Mouse (Mus musculus) hindbrain, embryonic 10.5 days (tissue): Measurements from ENCODE around the gene Glp2r. TPM values are rescaled to one million over a fixed set of nuclear protein-coding genes. Genes with fewer than 3 reads are reported as not detected.

Experiments used
- DNase-seq: peaks from one replicate; pipeline ENCODE4 v3.0.0-alpha.2; 2017; ENCODE audit warnings: low spot score
- H3K27ac ChIP-seq: fragments of 300-500 bp; sonication (generic); 2 replicates; pipeline ENCODE4 v1.5.1; 2016; ENCODE audit warnings: mild to moderate bottlenecking, moderate library complexity
- H3K27me3 ChIP-seq: fragments of 300-500 bp; sonication (generic); 2 replicates; pipeline ENCODE4 v1.6.1; 2016; ENCODE audit warnings: mild to moderate bottlenecking; ENCODE audit not compliant: poor library complexity, insufficient read depth, severe bottlenecking
- H3K36me3 ChIP-seq: fragments of 300-500 bp; sonication (generic); 2 replicates; pipeline ENCODE4 v1.6.1; 2016; ENCODE audit warnings: mild to moderate bottlenecking, moderate library complexity
- H3K4me1 ChIP-seq: fragments of 300-500 bp; sonication (generic); replicated peaks from 2 replicates; pipeline ENCODE4 v1.6.1; 2016; ENCODE audit warnings: mild to moderate bottlenecking
- H3K4me3 ChIP-seq: fragments of 300-500 bp; sonication (generic); 2 replicates; pipeline ENCODE4 v1.5.1; 2016; ENCODE audit warnings: mild to moderate bottlenecking, moderate library complexity
- H3K9me3 ChIP-seq: fragments of 300-500 bp; sonication (generic); 2 replicates; pipeline ENCODE4 v1.6.1; 2016; ENCODE audit warnings: mild to moderate bottlenecking, moderate library complexity
- WGBS: fragments of 180-500 bp; shearing (Covaris S2); methylation state at CpG from one replicate; pipeline ENCODE4 v1.1.7; 2016; 5-methylcytosine and 5-hydroxymethylcytosine counted together
- polyA plus RNA-seq: library from polyadenylated mRNA; unstranded; fragments of >200 nt; fragmentation: Nextera tagmentation; extraction: Ambion mirVana; gene quantifications from 2 replicates; pipeline ENCODE4 v1.2.1, GENCODE M21; 2016

The Glp2r gene
- polyA plus RNA-seq, 1 experiment from 2014 or later = not detected

GRCm38 (mm10) chr11:67667531-67668332 lies 103.2 kb downstream of the Glp2r start:
- H3K27me3 ChIP-seq = no peaks in the 10 kb centered on the region
- no peaks in the 10 kb centered on the region for H3K36me3 ChIP-seq
- WGBS = 85% methylated on average over 13 of the region's 13 CpGs
- H3K27ac ChIP-seq = no peak overlapping the region
- no peak for DNase-seq
- H3K4me1 ChIP-seq = no peaks in the 10 kb centered on the region
- no peak overlapping the region for H3K4me3 ChIP-seq
- no peaks in the 10 kb centered on the region for H3K9me3 ChIP-seq

GRCm38 (mm10) chr11:67666129-67666528 lies 104.8 kb downstream of the Glp2r start:
- Histone ChIP-seq H3K36me3 (no peaks in the 10 kb centered on the region), H3K4me1 (no peaks in the 10 kb centered on the region), H3K27ac (no peak overlapping the region), H3K9me3 (no peaks in the 10 kb centered on the region), H3K4me3 (no peak overlapping the region), H3K27me3 (no peaks in the 10 kb centered on the region)
- no peak for DNase-seq
- WGBS = 84% methylated on average over 5 of the region's 5 CpGs

- no peaks in the 10 kb centered on the region for H3K36me3 ChIP-seq
- H3K27me3 ChIP-seq = no peaks in the 10 kb centered on the region
- no peaks in the 10 kb centered on the region for H3K4me1 ChIP-seq
- whole genome bisulfite sequencing = 79% methylated on average over 6 of the region's 6 CpGs
- no peak overlapping the region for H3K4me3 ChIP-seq
- no peak for DNase-seq
- H3K9me3 ChIP-seq = no peaks in the 10 kb centered on the region
- no peak overlapping the region for H3K27ac ChIP-seq
Measured at GRCm38 (mm10) chr11:67664918-67665317, 106.0 kb downstream of the Glp2r start.

- no peaks in the 10 kb centered on the region for H3K27me3 ChIP-seq
- H3K27ac ChIP-seq = no peak overlapping the region
- no peaks in the 10 kb centered on the region for H3K36me3 ChIP-seq
- no peak for DNase-seq
- WGBS = 93% methylated on average over 3 of the region's 3 CpGs
- no peak overlapping the region for H3K4me3 ChIP-seq
- H3K4me1 ChIP-seq = no peaks in the 10 kb centered on the region
- H3K9me3 ChIP-seq = no peaks in the 10 kb centered on the region
Measured at GRCm38 (mm10) chr11:67664261-67664660, 106.7 kb downstream of the Glp2r start.

GRCm38 (mm10) chr11:67663437-67663836 lies 107.5 kb downstream of the Glp2r start:
- no peaks in the 10 kb centered on the region for H3K4me1 ChIP-seq
- no peak overlapping the region for H3K4me3 ChIP-seq
- no peaks in the 10 kb centered on the region for H3K9me3 ChIP-seq
- no peak overlapping the region for H3K27ac ChIP-seq
- no peak for DNase-seq
- no peaks in the 10 kb centered on the region for H3K36me3 ChIP-seq
- no peaks in the 10 kb centered on the region for H3K27me3 ChIP-seq
- WGBS = 94% methylated on average over 4 of the region's 4 CpGs

- WGBS = 89% methylated on average over 8 of the region's 8 CpGs
Measured at GRCm38 (mm10) chr11:67661465-67661864, 109.5 kb downstream of the Glp2r start.

GRCm38 (mm10) chr11:67657685-67658382 lies 113.1 kb downstream of the Glp2r start:
- Histone ChIP-seq H3K9me3 (no peaks in the 10 kb centered on the region), H3K27me3 (no peaks in the 10 kb centered on the region), H3K4me3 (no peak overlapping the region), H3K36me3 (no peaks in the 10 kb centered on the region), H3K4me1 (peaks cover 10% of the 10 kb centered on the region), H3K27ac (no peak overlapping the region)
- peak; percentile 61 for DNase-seq
- WGBS = 46% methylated on average over 11 of the region's 11 CpGs

More at GRCm38 (mm10) chr11:67661465-67661864, 109.5 kb downstream of the Glp2r start:
- H3K36me3 ChIP-seq = no peaks in the 10 kb centered on the region
- no peaks in the 10 kb centered on the region; the same call in 1 of the 2 replicates for H3K4me1 ChIP-seq
- DNase-seq = no peak
- H3K4me3 ChIP-seq = no peak overlapping the region
- H3K27ac ChIP-seq = no peak overlapping the region
- H3K9me3 ChIP-seq = no peaks in the 10 kb centered on the region
- H3K27me3 ChIP-seq = no peaks in the 10 kb centered on the region

GRCm38 (mm10) chr11:67656811-67657210 lies 114.1 kb downstream of the Glp2r start:
- Histone ChIP-seq H3K4me3 (no peak overlapping the region), H3K9me3 (no peaks in the 10 kb centered on the region), H3K4me1 (peaks cover 19% of the 10 kb centered on the region), H3K27ac (no peak overlapping the region), H3K27me3 (no peaks in the 10 kb centered on the region), H3K36me3 (no peaks in the 10 kb centered on the region)
- DNase-seq = no peak
- whole genome bisulfite sequencing = 89% methylated on average over 9 of the region's 9 CpGs

- peaks cover 19% of the 10 kb centered on the region for H3K4me1 ChIP-seq
- no peak overlapping the region for H3K4me3 ChIP-seq
- H3K9me3 ChIP-seq = no peaks in the 10 kb centered on the region
- no peaks in the 10 kb centered on the region for H3K36me3 ChIP-seq
- WGBS = 79% methylated on average over 7 of the region's 7 CpGs
- H3K27me3 ChIP-seq = no peaks in the 10 kb centered on the region
- no peak overlapping the region for H3K27ac ChIP-seq
- DNase-seq = no peak
Measured at GRCm38 (mm10) chr11:67656366-67656765, 114.6 kb downstream of the Glp2r start.

- WGBS = 74% methylated on average over 17 of the region's 17 CpGs
- DNase-seq = no peak
- no peak overlapping the region for H3K27ac ChIP-seq
- H3K4me1 ChIP-seq = peaks cover 21% of the 10 kb centered on the region
- no peaks in the 10 kb centered on the region for H3K9me3 ChIP-seq
- H3K36me3 ChIP-seq = no peaks in the 10 kb centered on the region
- H3K27me3 ChIP-seq = no peaks in the 10 kb centered on the region
- no peak overlapping the region for H3K4me3 ChIP-seq
Measured at GRCm38 (mm10) chr11:67655236-67655959, 115.6 kb downstream of the Glp2r start.

GRCm38 (mm10) chr11:67654514-67654913 lies 116.4 kb downstream of the Glp2r start:
- H3K36me3 ChIP-seq = no peaks in the 10 kb centered on the region
- no peak overlapping the region for H3K27ac ChIP-seq
- no peaks in the 10 kb centered on the region for H3K9me3 ChIP-seq
- H3K4me3 ChIP-seq = no peak overlapping the region
- H3K27me3 ChIP-seq = no peaks in the 10 kb centered on the region
- WGBS = 82% methylated on average over 4 of the region's 4 CpGs
- no peak for DNase-seq
- H3K4me1 ChIP-seq = peaks cover 29% of the 10 kb centered on the region

- DNase-seq = no peak
- peak overlapping the region; percentile 29; the same call in 1 of the 2 replicates for H3K27ac ChIP-seq
Measured at GRCm38 (mm10) chr11:67653521-67654090, 117.3 kb downstream of the Glp2r start.

More at GRCm38 (mm10) chr11:67653521-67654090, 117.3 kb downstream of the Glp2r start:
- Histone ChIP-seq H3K4me3 (no peak overlapping the region), H3K36me3 (no peaks in the 10 kb centered on the region), H3K27me3 (no peaks in the 10 kb centered on the region), H3K4me1 (peaks cover 29% of the 10 kb centered on the region), H3K9me3 (no peaks in the 10 kb centered on the region)
- WGBS = 89% methylated on average over 9 of the region's 9 CpGs
